Mouse (Mus musculus): Measurements from ENCODE around the gene Eif3i. TPM values are rescaled to one million over a fixed set of nuclear protein-coding genes. Genes with fewer than 3 reads are reported as not detected.

Eif3i gene
- total and polyA plus RNA-seq, 3 experiments, result 396 to 766 (median 730) TPM

DNA sequence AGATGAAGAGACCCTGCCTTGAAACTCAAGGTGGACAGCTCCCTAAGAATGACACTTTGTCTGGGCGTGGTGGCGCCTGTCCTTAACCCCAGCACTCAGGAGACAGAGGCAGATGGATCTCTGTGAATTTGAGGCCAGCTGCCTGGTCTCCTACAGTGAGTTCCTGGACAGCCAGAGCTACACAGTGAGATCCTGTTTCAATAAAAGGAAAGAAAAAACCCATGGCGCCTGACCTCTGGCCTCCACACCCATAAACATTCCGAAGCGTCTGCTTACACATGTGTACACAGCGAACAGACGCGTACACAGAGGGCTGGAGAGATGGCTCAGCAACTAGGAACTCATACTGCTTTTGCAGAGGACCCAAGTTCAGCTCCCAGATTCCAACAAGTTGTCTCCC lies 36.7 kb downstream of the Eif3i start:
- TF ChIP-seq MEF2A (IDR thresholded peaks at IDR 0.05; ENCODE audit: extremely low read depth, insufficient replicate concordance, low read depth, low read length, poor library complexity, severe bottlenecking) (no peak), BHLHE40 (IDR thresholded peaks at IDR 0.05; ENCODE audit: borderline replicate concordance, low read depth, low read length) (no peak), SMC3 (IDR thresholded peaks at IDR 0.05; ENCODE audit: low read depth, low read length) (no peak), TBP (IDR thresholded peaks at IDR 0.05; ENCODE audit: low read depth, low read length) (no peak), JUND (IDR thresholded peaks at IDR 0.05; ENCODE audit: low read depth, low read length) (no peak), KAT2A (conservative IDR thresholded peaks at IDR 0.05; ENCODE audit: low read depth, low read length) (no peak), ZNF384 (IDR thresholded peaks at IDR 0.05; ENCODE audit: low read depth, low read length) (no peak), UBTF (IDR thresholded peaks at IDR 0.05; ENCODE audit: borderline replicate concordance, insufficient read depth, low read depth, low read length) (no peak), SIN3A (IDR thresholded peaks at IDR 0.05; ENCODE audit: low read length) (no peak), HCFC1 (IDR thresholded peaks at IDR 0.05; ENCODE audit: low read depth, low read length) (no peak), NELFE (IDR thresholded peaks at IDR 0.05; ENCODE audit: low read depth, low read length) (no peak), ZMIZ1 (IDR thresholded peaks at IDR 0.05; ENCODE audit: low read depth, low read length) (no peak), MYB (IDR thresholded peaks at IDR 0.05; ENCODE audit: low read depth, low read length) (no peak), ELF1 (IDR thresholded peaks at IDR 0.05; ENCODE audit: low read depth, low read length) (no peak), CHD1 (IDR thresholded peaks at IDR 0.05; ENCODE audit: low read depth, low read length) (no peak), POLR2A (IDR thresholded peaks at IDR 0.05; ENCODE audit: control insufficient read depth in 1 of 2, insufficient read depth in 1 of 2, low read depth in 1 of 2, low read length in 2 of 2, poor library complexity in 1 of 2) (no peak), CTCF (IDR thresholded peaks at IDR 0.05 in 2 of 3, conservative IDR thresholded peaks at IDR 0.05 in 1 of 3; ENCODE audit: control insufficient read depth in 1 of 3, insufficient read depth in 1 of 3, low read depth in 2 of 3, low read length in 3 of 3, poor library complexity in 1 of 3, severe bottlenecking in 1 of 3) (no peak)
- H3K4me3 ChIP-seq (ENCODE audit: control insufficient read depth in 1 of 2, insufficient read depth in 1 of 2, low read depth in 2 of 2, low read length in 2 of 2), result no peak overlapping the region
- no peaks in the 10 kb centered on the region; a peak in 2 of 4 replicates for H3K27me3 ChIP-seq (ENCODE audit: control insufficient read depth in 1 of 2, insufficient read depth in 2 of 2, low read length in 2 of 2)
- DNase-seq (ENCODE audit: low read depth, low spot score), result no peak
- no peak overlapping the region for H3K9ac ChIP-seq (ENCODE audit: control insufficient read depth, low read depth, low read length, poor library complexity, severe bottlenecking)
- no peaks in the 10 kb centered on the region for H3K4me1 ChIP-seq (ENCODE audit: control insufficient read depth in 1 of 2, insufficient read depth in 2 of 2, low read length in 2 of 2)
- H3K79me2 ChIP-seq (ENCODE audit: control insufficient read depth, insufficient read depth, low read length, poor library complexity), result no peaks in the 10 kb centered on the region
- no peaks in the 10 kb centered on the region for H3K9me3 ChIP-seq (replicated peaks; ENCODE audit: insufficient read depth, low read length)
- no peak overlapping the region for H3K27ac ChIP-seq (ENCODE audit: control insufficient read depth, low read depth, low read length)
- H3K36me3 ChIP-seq (ENCODE audit: control insufficient read depth in 1 of 2, insufficient read depth in 2 of 2, low read length in 2 of 2), result no peaks in the 10 kb centered on the region

DNA sequence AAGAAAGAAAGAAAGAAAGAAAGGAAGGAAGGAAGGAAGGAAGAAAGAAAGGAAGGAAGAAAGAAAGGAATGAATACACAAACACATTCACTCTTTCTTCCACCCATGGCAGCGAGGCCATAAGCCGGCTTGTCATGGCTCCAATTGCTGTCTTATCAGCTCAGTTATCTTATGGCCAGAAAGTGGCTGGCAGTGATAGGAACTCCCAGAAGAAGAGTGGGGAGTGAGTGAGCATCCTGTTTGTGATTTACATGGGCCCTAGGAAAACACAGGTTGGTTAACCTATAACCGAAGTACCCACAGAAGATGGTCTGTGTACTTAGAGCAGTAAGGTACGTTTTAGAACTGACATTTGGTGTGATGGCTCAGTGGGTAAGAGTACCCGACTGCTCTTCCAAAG lies 39.3 kb downstream of the Eif3i start:
- Histone ChIP-seq H3K36me3 (ENCODE audit: control insufficient read depth in 1 of 2, insufficient read depth in 2 of 2, low read length in 2 of 2) (no peaks in the 10 kb centered on the region; a peak in 2 of 4 replicates), H3K27me3 (ENCODE audit: control insufficient read depth in 1 of 2, insufficient read depth in 2 of 2, low read length in 2 of 2) (no peaks in the 10 kb centered on the region; a peak in 2 of 4 replicates), H3K4me3 (ENCODE audit: control insufficient read depth in 1 of 2, insufficient read depth in 1 of 2, low read depth in 2 of 2, low read length in 2 of 2) (no peak overlapping the region), H3K4me1 (ENCODE audit: control insufficient read depth in 1 of 2, insufficient read depth in 2 of 2, low read length in 2 of 2) (peaks cover 0 to 8% of the 10 kb centered on the region in 2 experiments; a peak in 2 of 4 replicates), H3K9ac (ENCODE audit: control insufficient read depth, low read depth, low read length, poor library complexity, severe bottlenecking) (no peak overlapping the region), H3K9me3 (replicated peaks; ENCODE audit: insufficient read depth, low read length) (no peaks in the 10 kb centered on the region), H3K27ac (ENCODE audit: control insufficient read depth, low read depth, low read length) (no peak overlapping the region), H3K79me2 (ENCODE audit: control insufficient read depth, insufficient read depth, low read length, poor library complexity) (peaks cover 1% of the 10 kb centered on the region; the same call in 1 of the 2 replicates)
- TF ChIP-seq GATA1 (IDR thresholded peaks at IDR 0.05; ENCODE audit: low read depth, low read length) (peak; percentile 64), MYC (IDR thresholded peaks at IDR 0.05; ENCODE audit: low read depth, low read length) (no peak), TCF12 (IDR thresholded peaks at IDR 0.05; ENCODE audit: low read depth, low read length) (peak; percentile 45; the same call in 1 of the 2 replicates), EP300 (IDR thresholded peaks at IDR 0.05; ENCODE audit: low read depth in 1 of 2, low read length in 2 of 2) (0 out of 4 replicates have a peak, but pooled peaks of 1 of the 2 experiments have one; percentile 21), RCOR1 (IDR thresholded peaks at IDR 0.05; ENCODE audit: low read depth, low read length) (0 out of 2 replicates have a peak, but pooled peaks have one; percentile 27)
- DNase-seq (ENCODE audit: low read depth, low spot score), result no peak
